Mouse (Mus musculus): ENCODE results near the gene Sem1. TPM values are rescaled to one million over a fixed set of nuclear protein-coding genes. Genes with fewer than 3 reads are reported as not detected.
"Not testable (repeated sequence)": the region's sequence is repeated elsewhere in the genome, so short reads cannot be mapped to it uniquely, and the experiment has no call there.

Gene Sem1
- polyA plus RNA-seq, 1 experiment: 6.2 TPM

- Histone ChIP-seq H3K9me3 (ENCODE audit: control insufficient read depth, low read length) (no peaks in the 10 kb centered on the region), H3K4me1 (ENCODE audit: control insufficient read depth) (no peaks in the 10 kb centered on the region), H3K36me3 (ENCODE audit: control insufficient read depth) (no peaks in the 10 kb centered on the region), H3K27me3 (ENCODE audit: control insufficient read depth) (no peaks in the 10 kb centered on the region), H3K4me3 (replicated peaks) (no peak overlapping the region)
- TF ChIP-seq GATA1 (IDR thresholded peaks at IDR 0.05; ENCODE audit: low read length): no peak
- no peak for TF ChIP-seq TAL1 (IDR thresholded peaks at IDR 0.05; ENCODE audit: low read length)
Measured at GRCm38 (mm10) chr6:6536781-6537466, 41.5 kb downstream of the Sem1 start.

GRCm38 (mm10) chr6:6536359-6536758 is 42.1 kb downstream of the Sem1 start:
- not testable (repeated sequence) for H3K4me1 ChIP-seq (ENCODE audit: control insufficient read depth)

More at GRCm38 (mm10) chr6:6536359-6536758, 42.1 kb downstream of the Sem1 start:
- not testable (repeated sequence) for H3K27me3 ChIP-seq (ENCODE audit: control insufficient read depth); H3K36me3 ChIP-seq (ENCODE audit: control insufficient read depth); H3K9me3 ChIP-seq (ENCODE audit: control insufficient read depth, low read length); H3K4me3 ChIP-seq (replicated peaks)

Measured in erythroblast, embryonic 14.5 days (primary cell).